Mouse (Mus musculus): ENCODE measurements around the gene Ncam1.

Ncam1 gene

GRCm38 (mm10) chr9:49621691-49622090, 177.0 kb downstream of the Ncam1 start:
- in situ Hi-C loops (cut with MboI) = no loop called here

GRCm38 (mm10) chr9:49618699-49619392, 179.9 kb downstream of the Ncam1 start:
- in situ Hi-C loops (cut with MboI) = no loop called here

GRCm38 (mm10) chr9:49618266-49618665, 180.5 kb downstream of the Ncam1 start:
- in situ Hi-C loops (cut with MboI) = no loop called here

DNA sequence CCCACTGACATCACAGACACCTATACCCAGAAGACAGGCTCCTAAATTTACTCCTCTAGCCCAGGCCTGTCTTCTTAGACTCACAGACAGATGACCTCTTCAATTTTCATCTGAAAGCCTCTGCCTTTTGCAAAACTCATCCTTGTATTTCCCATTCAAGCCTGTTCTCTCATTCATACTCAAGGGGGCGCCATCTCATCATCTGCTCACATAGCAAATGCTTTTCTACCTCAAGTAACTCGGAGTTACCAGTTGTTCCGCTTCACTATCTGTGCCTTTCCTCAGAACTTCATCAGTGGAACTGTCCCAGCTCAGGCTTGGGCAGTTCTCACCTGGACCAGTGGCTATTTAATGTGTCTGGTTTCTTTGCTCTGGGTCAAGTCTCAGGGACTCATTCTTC, 181.5 kb downstream of the Ncam1 start:
- in situ Hi-C loops (cut with MboI) = no loop called here

- in situ Hi-C loops (cut with MboI) = no loop called here
Measured at GRCm38 (mm10) chr9:49612387-49612786, 186.3 kb downstream of the Ncam1 start.

DNA sequence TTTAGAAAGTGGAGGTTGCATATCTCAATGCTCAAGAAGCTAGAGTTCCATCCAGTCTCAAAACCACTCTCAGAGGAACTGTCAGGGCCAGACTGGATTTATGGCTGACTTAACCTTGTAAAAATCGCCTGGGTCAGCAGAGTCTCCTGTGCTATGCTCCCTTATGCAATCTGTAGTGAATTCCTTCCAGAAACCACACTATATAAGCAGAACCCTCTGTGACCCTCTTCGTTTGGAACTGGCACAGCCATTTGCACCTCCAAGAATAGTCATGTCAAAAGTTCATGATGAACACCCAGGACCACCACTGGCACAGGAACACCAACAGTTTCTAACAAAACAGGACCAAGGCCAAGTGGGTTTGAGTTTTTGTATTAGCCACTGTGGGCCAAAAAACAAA, 190.5 kb downstream of the Ncam1 start:
- in situ Hi-C loops (cut with MboI) = no loop called here

DNA sequence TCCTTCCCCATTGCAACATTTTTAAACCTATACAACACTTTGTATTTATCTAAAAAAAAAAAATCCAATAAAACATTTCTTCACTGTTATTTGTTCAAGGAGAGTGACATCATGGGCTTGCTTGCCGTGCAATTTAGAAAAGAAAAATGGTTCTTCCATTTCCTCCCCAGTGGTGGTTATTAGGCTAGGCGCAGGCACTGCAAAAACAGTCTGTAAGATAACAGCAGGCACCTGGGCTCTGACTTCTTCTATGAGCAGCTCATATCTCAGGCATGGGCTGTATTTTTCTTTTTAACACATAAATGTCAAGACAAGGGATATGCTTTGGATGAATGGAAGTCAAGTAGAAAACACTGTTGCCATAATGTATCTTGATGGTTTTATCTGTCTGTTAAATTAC, 192.0 kb downstream of the Ncam1 start:
- in situ Hi-C loops (cut with MboI) = no loop called here

- in situ Hi-C loops (cut with MboI) = no loop called here
Measured at GRCm38 (mm10) chr9:49606317-49606716, 192.4 kb downstream of the Ncam1 start.

DNA sequence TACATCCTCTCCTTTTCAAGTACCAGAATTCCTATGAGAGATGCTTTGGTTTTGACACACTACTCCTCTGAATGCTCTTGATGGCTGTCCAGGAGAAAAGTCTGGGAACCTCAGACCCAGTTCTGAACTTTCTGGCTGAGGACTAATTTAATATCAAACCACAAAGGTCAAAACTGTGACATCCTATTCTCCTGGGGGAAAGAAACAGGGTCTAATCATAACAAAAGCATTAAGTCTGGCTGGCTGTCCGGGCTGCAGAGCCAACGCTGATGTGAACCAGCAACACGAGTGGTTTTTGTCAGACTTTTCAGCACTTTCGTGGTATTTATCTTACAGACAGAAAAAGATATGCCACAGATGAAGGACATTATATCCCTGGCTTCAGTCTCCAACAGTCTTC, 192.9 kb downstream of the Ncam1 start:
- in situ Hi-C loops (cut with MboI) = no loop called here

GRCm38 (mm10) chr9:49605351-49605750, 193.4 kb downstream of the Ncam1 start:
- in situ Hi-C loops (cut with MboI) = no loop called here

GRCm38 (mm10) chr9:49601215-49601614, 197.5 kb downstream of the Ncam1 start:
- in situ Hi-C loops (cut with MboI) = no loop called here

DNA sequence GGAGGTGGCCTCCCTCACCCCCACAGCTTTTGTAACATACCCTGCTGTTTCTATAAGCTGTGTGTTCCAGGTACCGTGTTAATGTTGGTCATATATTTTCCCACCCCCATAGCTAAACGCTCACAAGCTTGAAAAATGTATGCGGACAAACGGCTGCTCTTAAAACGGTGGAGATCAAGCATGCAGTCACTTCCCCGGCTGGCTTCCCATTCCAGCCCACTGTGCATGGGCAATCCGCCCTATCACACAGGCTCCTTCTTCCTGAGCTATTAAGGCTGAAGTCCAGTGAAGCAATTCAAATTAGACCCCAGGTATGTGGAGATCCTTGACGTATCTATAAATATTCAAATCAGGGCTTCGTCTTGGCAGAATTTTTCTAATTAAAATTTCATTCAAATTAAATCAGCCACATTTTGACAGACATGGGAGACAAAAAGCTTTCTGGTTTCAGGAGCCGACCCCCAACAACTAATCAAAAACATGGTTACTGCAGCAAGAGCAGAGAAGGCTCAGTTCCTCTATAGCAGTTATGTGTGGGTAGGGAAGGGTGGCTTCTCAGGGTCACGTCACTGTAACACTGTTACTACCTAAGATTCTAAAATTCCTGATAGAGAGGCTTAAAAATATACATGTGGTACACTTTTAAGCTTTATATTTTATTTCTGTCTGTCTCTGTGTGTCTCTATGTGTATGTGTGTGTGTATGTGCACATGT, 202.9 kb downstream of the Ncam1 start:
- in situ Hi-C loops (cut with MboI) = no loop called here

DNA sequence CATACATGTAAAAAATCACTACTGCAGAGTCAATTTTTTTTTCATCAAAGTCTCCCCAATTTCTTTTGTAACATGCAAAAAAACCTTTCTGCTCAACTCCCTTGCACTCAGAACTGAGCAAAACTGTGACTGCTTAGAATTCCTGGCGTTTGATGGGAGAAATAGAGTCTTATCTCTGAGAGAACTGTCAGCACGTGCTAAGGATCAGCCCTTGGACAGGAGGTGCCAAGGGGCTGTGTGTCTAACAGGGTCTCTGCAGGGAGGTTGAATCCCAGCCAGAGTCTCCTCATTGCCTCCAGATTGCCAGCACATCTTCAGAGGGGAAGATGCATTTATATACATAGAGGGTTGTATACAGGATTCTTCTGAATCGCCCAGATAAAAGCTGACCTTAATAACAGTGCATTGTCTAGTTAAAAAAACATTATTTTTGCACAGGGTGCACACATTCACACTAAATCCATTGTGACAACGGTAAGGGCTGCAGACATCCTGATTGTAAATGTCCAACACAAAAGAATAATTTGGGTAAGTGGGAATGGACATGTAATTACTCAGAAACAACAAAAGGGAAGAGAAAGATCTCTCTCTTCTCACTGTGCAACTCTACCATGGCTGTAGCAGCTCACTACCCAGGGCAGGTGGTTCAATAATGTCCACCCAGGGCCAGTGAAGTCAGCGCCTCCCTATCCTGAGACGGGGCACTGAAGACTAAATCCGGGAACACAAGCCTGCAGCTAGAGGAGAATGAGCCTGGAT, 203.7 kb downstream of the Ncam1 start:
- in situ Hi-C loops (cut with MboI) = no loop called here

GRCm38 (mm10) chr9:49593951-49594536, 204.7 kb downstream of the Ncam1 start:
- in situ Hi-C loops (cut with MboI) = no loop called here

- in situ Hi-C loops (cut with MboI) = no loop called here
Measured at GRCm38 (mm10) chr9:49592006-49592405, 206.7 kb downstream of the Ncam1 start.

DNA sequence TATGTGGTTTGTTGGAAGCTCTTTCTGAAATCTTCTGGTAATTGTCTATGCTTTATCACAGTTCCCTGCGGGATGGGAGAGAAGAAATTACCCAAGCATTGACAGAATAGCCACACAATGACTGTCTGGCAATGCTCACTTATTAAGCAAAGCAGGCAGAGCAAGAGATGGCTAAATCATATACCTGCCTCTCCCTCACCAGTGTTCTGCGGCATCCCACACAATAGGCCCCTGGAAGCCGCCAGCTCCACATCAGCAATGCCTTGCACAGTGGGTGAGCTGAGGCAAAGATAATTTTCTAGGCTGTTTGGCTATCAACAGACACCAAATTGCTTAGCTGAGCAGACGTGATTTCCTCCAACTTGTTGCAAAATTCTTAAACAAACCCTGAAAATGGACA, 208.5 kb downstream of the Ncam1 start:
- in situ Hi-C loops (cut with MboI) = no loop called here

GRCm38 (mm10) chr9:49577136-49577535, 221.6 kb downstream of the Ncam1 start:
- in situ Hi-C loops (cut with MboI) = no loop called here

- in situ Hi-C loops (cut with MboI) = no loop called here
Measured at GRCm38 (mm10) chr9:49571695-49572510, 226.8 kb downstream of the Ncam1 start.

GRCm38 (mm10) chr9:49570731-49571694, 227.7 kb downstream of the Ncam1 start:
- in situ Hi-C loops (cut with MboI) = no loop called here

DNA sequence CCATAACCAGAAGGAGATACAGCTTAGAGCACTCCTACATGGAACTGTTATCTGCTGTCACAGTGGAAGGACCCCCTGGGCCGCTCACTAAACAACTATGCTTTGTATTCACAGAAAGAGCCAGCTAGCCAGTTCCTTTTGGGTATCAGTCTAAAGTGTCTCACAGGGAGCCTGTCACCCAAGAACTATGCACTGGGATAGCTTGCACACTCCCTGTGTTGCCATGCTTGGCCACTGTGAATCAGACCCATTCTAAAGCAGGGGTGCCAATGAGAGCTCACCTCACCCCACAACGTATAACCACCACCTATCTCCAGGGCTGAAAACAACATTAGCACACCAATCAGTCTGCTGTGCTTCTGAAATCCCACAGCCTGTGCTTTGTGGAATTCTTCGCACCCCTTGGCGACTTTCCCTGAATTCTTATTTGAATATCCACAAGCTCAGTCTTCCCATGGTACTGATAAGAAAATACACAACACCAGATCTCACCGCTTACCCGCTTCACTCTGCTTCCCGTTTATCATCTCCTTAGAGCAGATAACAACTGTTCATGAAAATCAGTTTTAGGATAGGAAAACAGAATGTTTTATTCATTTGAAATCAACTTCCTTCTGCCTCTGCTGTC, 228.6 kb downstream of the Ncam1 start:
- in situ Hi-C loops (cut with MboI) = no loop called here

All from mature B cell (primary cell).